24 mouse cellular contexts compared by ENCODE assay signal in the genomic region with DNA sequence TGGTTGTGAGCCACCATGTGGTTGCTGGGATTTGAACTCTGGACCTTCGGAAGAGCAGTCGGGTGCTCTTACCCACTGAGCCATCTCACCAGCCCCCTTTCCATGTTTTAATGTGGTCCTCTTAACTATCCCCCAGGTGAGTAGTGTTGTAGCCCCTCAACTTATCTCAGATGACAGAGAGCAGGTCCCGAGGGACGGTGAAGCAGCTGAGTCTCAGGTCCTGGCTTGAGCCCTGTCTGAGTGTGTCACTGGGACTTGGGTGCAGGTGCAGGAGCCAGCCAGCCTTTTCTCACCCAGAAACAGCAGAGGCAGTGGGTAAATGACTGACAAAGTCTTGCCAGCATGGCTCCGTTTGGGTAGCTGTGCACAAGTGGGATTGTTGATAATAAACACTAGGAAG. TPM values are rescaled to one million over a fixed set of nuclear protein-coding genes. Genes with fewer than 3 reads are reported as not detected.
DNase-seq lines count a peak whose midpoint lies in the region; ATAC-seq and TF ChIP-seq lines count a peak whose summit lies in the region.
"Had no signal": no experiment of that assay in that cellular context is flagged by ENCODE, and none has a peak within 500 bp of the region (broad histone marks: within the 10 kb centered on the region; RNA-seq: fewer than 3 reads in every experiment).

No protein-coding gene starts in this region.

- no peak for TF ChIP-seq POLR2A in CH12.LX (IDR thresholded peaks at IDR 0.05; ENCODE audit: low read depth, low read length)
- no peak for TF ChIP-seq POLR2A in small intestine, adult 2 months (IDR thresholded peaks at IDR 0.05; ENCODE audit: low read depth, low read length)

- no peaks in the 10 kb centered on the region for H3K36me3 ChIP-seq in kidney, embryonic 16.5 days (ENCODE audit: insufficient read depth, low read length)
- H3K36me3 ChIP-seq in lung, postnatal 0 days (ENCODE audit: insufficient read depth, low read length): no peaks in the 10 kb centered on the region
- H3K36me3 ChIP-seq in CH12.LX (replicated peaks in 1 of 2; ENCODE audit: control insufficient read depth in 1 of 2, insufficient read depth in 1 of 2, low read length in 1 of 2): peaks cover 16 to 44% of the 10 kb centered on the region in 2 experiments
- H3K36me3 ChIP-seq in small intestine, adult 2 months (ENCODE audit: control insufficient read depth, insufficient read depth, low read length): no peaks in the 10 kb centered on the region
- H3K36me3 ChIP-seq: embryonic facial prominence, embryonic 10.5 days; heart, embryonic 15.5 days; hindbrain, embryonic 13.5 days had no signal

- H3K4me2 ChIP-seq in kidney, embryonic 16.5 days (replicated peaks; ENCODE audit: low read depth, low read length): no peak overlapping the region
- 0 out of 2 replicates have a peak overlapping the region, but pooled peaks have one; percentile 17 for H3K4me2 ChIP-seq in lung, postnatal 0 days (replicated peaks; ENCODE audit: low read depth, low read length)
- H3K4me2 ChIP-seq in CH12.LX (ENCODE audit: insufficient read depth, low read depth, poor library complexity, severe bottlenecking): peak overlapping the region; percentile 82
- H3K4me2 ChIP-seq: forebrain, embryonic 13.5 days; heart, embryonic 11.5 days; heart, embryonic 15.5 days; hindbrain, embryonic 13.5 days had no signal

- in situ Hi-C loops in CH12.LX (cut with MboI; ENCODE audit: low pct_ligation_motif_present, low pct_unique_long_range_greater_than_20kb, low sequenced_read_pairs): loop anchor here (5.0 kb wide), 1 partner anchor 33 kb away; no protein-coding TSS in a partner anchor

- peak; percentile 28; the same call in 1 of the 2 replicates for ATAC-seq in kidney, embryonic 16.5 days (ENCODE audit: low FRiP score, low TSS enrichment)
- no peak for ATAC-seq in lung, postnatal 0 days
- ATAC-seq: forebrain, embryonic 13.5 days; forebrain, postnatal 0 days had no signal

- WGBS in kidney, embryonic 16.5 days: 91% methylated on average over 5 of the region's 5 CpGs
- 82% methylated on average over 5 of the region's 5 CpGs for WGBS in lung, postnatal 0 days
- 82% methylated on average over 5 of the region's 5 CpGs for WGBS in small intestine, adult 2 months

- peaks cover 27% of the 10 kb centered on the region for H3K4me1 ChIP-seq in kidney, embryonic 16.5 days (ENCODE audit: insufficient read depth, low read length)
- H3K4me1 ChIP-seq in lung, postnatal 0 days (ENCODE audit: insufficient read depth, low read depth, low read length): no peaks in the 10 kb centered on the region
- peaks cover 15 to 57% of the 10 kb centered on the region in 2 experiments for H3K4me1 ChIP-seq in CH12.LX (ENCODE audit: control insufficient read depth in 1 of 2, insufficient read depth in 2 of 2)
- H3K4me1 ChIP-seq in small intestine, adult 2 months (ENCODE audit: control insufficient read depth, insufficient read depth, insufficient read length, low read length): no peaks in the 10 kb centered on the region; the same call in none of the 2 replicates

- no peak for TF ChIP-seq RAD21 in CH12.LX (IDR thresholded peaks at IDR 0.05; ENCODE audit: low read depth, low read length)

- H3K27me3 ChIP-seq in kidney, embryonic 16.5 days (ENCODE audit: insufficient read depth, low read length): no peaks in the 10 kb centered on the region
- no peaks in the 10 kb centered on the region for H3K27me3 ChIP-seq in lung, postnatal 0 days (replicated peaks; ENCODE audit: insufficient read depth, low read length)
- H3K27me3 ChIP-seq in CH12.LX (replicated peaks): no peaks in the 10 kb centered on the region
- no peaks in the 10 kb centered on the region for H3K27me3 ChIP-seq in small intestine, adult 2 months (ENCODE audit: control insufficient read depth, insufficient read depth, low read length)
- H3K27me3 ChIP-seq: forebrain, embryonic 13.5 days; heart, embryonic 15.5 days; hindbrain, embryonic 13.5 days had no signal

- intact Hi-C loops in left cerebral cortex, postnatal 10 days (cut with DNase I): no loop called here

- H3K27ac ChIP-seq in kidney, embryonic 16.5 days (ENCODE audit: low read length): no peak overlapping the region
- no peak overlapping the region for H3K27ac ChIP-seq in lung, postnatal 0 days (ENCODE audit: low read length)
- peak overlapping the region; percentile 33 for H3K27ac ChIP-seq in CH12.LX (ENCODE audit: insufficient read depth, low read depth)
- no peak overlapping the region for H3K27ac ChIP-seq in small intestine, adult 2 months (ENCODE audit: insufficient read depth, low read depth, low read length)
- H3K27ac ChIP-seq: embryonic facial prominence, embryonic 10.5 days; forebrain, embryonic 13.5 days; heart, adult 2 months; heart, embryonic 15.5 days; hindbrain, embryonic 13.5 days had no signal

- peaks cover 30% of the 10 kb centered on the region for H3K79me2 ChIP-seq in CH12.LX (replicated peaks; ENCODE audit: control insufficient read depth, extremely low read depth, insufficient read depth, poor library complexity, severe bottlenecking)

- no peak for DNase-seq in kidney, adult 8-10 months
- no peak for DNase-seq in lung, postnatal 0 days (ENCODE audit: low spot score)
- DNase-seq in lung, postnatal 14 days: no peak
- peak; percentile 64 for DNase-seq in CH12.LX (ENCODE audit: extremely low read depth)
- no peak for DNase-seq in left cerebral cortex, postnatal 10 days (ENCODE audit: extremely low spot score in 1 of 2, low spot score in 2 of 2)
- no peak for DNase-seq in cerebellum, postnatal 25 days
- DNase-seq: adrenal gland, adult 2 months; adrenal gland, postnatal 25 days; cerebellum, adult 11 months; cerebellum, adult 9-10 months; forebrain, postnatal 0 days; gastrocnemius, postnatal 14 days; heart, adult 2 months; heart, postnatal 14 days had no signal

- no peak for TF ChIP-seq EP300 in lung, postnatal 0 days (IDR thresholded peaks at IDR 0.05)
- TF ChIP-seq EP300 in CH12.LX (IDR thresholded peaks at IDR 0.05; ENCODE audit: low read length): no peak

- H3K9me3 ChIP-seq in kidney, embryonic 16.5 days (ENCODE audit: low read length): no peaks in the 10 kb centered on the region
- H3K9me3 ChIP-seq in lung, postnatal 0 days (ENCODE audit: low read length): no peaks in the 10 kb centered on the region
- no peaks in the 10 kb centered on the region for H3K9me3 ChIP-seq in CH12.LX (replicated peaks; ENCODE audit: low read length)
- H3K9me3 ChIP-seq: embryonic facial prominence, embryonic 10.5 days; forebrain, embryonic 13.5 days; heart, embryonic 15.5 days; hindbrain, embryonic 13.5 days had no signal

- no peak for TF ChIP-seq CTCF in lung, postnatal 0 days (IDR thresholded peaks at IDR 0.05)
- TF ChIP-seq CTCF in CH12.LX (conservative IDR thresholded peaks at IDR 0.05 in 1 of 2, IDR thresholded peaks at IDR 0.05 in 1 of 2; ENCODE audit: low read depth in 2 of 2, low read length in 2 of 2): no peak
- no peak for TF ChIP-seq CTCF in small intestine, adult 2 months (IDR thresholded peaks at IDR 0.05; ENCODE audit: extremely low read depth, insufficient read length, insufficient replicate concordance, low read depth, low read length)

- dilution Hi-C loops in CH12.LX (cut with MboI; ENCODE audit: extremely low pct_ligation_motif_present, extremely low pct_unique_long_range_greater_than_20kb, low sequenced_read_pairs): no loop called here

- H3K9ac ChIP-seq in kidney, embryonic 16.5 days (replicated peaks; ENCODE audit: low read length): no peak overlapping the region
- H3K9ac ChIP-seq in lung, postnatal 0 days (replicated peaks; ENCODE audit: low read depth): no peak overlapping the region
- H3K9ac ChIP-seq in CH12.LX (ENCODE audit: insufficient read depth, low read depth): peak overlapping the region; percentile 12; the same call in 1 of the 2 replicates
- H3K9ac ChIP-seq: forebrain, embryonic 13.5 days; forebrain, postnatal 0 days; heart, embryonic 15.5 days; hindbrain, embryonic 13.5 days had no signal

- no peak overlapping the region for H3K4me3 ChIP-seq in kidney, embryonic 16.5 days (ENCODE audit: low read length)
- no peak overlapping the region for H3K4me3 ChIP-seq in lung, postnatal 0 days (ENCODE audit: low read depth, low read length)
- H3K4me3 ChIP-seq in CH12.LX (replicated peaks in 1 of 3; ENCODE audit: low read depth in 2 of 3, low read length in 2 of 3, poor library complexity in 1 of 3): peak overlapping the region; percentile 54 to 60 (median 55)
- peak overlapping the region; percentile 6; the same call in 1 of the 2 replicates for H3K4me3 ChIP-seq in small intestine, adult 2 months (ENCODE audit: low read depth, low read length)
- H3K4me3 ChIP-seq: embryonic facial prominence, embryonic 10.5 days; forebrain, embryonic 13.5 days; heart, adult 2 months; heart, embryonic 15.5 days; hindbrain, embryonic 13.5 days had no signal

RNA-seq across cellular contexts. Expression of a gene that starts 4.7 kb away (rescaled TPM):
- polyA plus RNA-seq in kidney, embryonic 16.5 days (2015; fragmentation: Nextera tagmentation; extraction: Ambion mirVana): 0.54 and 0.85 TPM in 2 replicates
- polyA plus RNA-seq in lung, postnatal 0 days (2015; fragmentation: Nextera tagmentation; extraction: Ambion mirVana): 3.0 and 3.7 TPM in 2 replicates
- total RNA-seq in CH12.LX (2012; rRNA removed): 84.5 and 86.7 TPM in 2 replicates
- 89.3 and 94.3 TPM in 2 replicates for total RNA-seq in CH12.LX (2014; rRNA removed)
- 217 and 219 TPM in 2 replicates for polyA plus RNA-seq in CH12.LX (2012; ENCODE audit: insufficient read length, low read depth)
- polyA plus RNA-seq in small intestine, adult 2 months (2012; rRNA removed): 9.1 and 14.4 TPM in 2 replicates
- 1 to 10 TPM; 1.1 to 1.6 TPM for total RNA-seq in left cerebral cortex, postnatal 10 days (2021)

RNA-seq across cellular contexts. Expression of a gene that starts 14.3 kb away (rescaled TPM):
- 0.13 TPM in 1 of 2 replicates, not detected in the other for polyA plus RNA-seq in kidney, embryonic 16.5 days (2015; fragmentation: Nextera tagmentation; extraction: Ambion mirVana)
- polyA plus RNA-seq in lung, postnatal 0 days (2015; fragmentation: Nextera tagmentation; extraction: Ambion mirVana): not detected in 2 replicates
- total RNA-seq in CH12.LX (2012; rRNA removed) (0.08 and 0.17 TPM in 2 replicates), CH12.LX (2014; rRNA removed) (0.09 and 0.15 TPM in 2 replicates)
- polyA plus RNA-seq in CH12.LX (2012; ENCODE audit: insufficient read length, low read depth): 0.73 and 1.3 TPM in 2 replicates
- polyA plus RNA-seq in small intestine, adult 2 months (2012; rRNA removed): 3.0 and 5.4 TPM in 2 replicates
- total RNA-seq in left cerebral cortex, postnatal 10 days (2021): under 1 TPM; 0.19 to 0.20 TPM
- total RNA-seq: adrenal gland, adult 2 months; adrenal gland, postnatal 25 days; forebrain, postnatal 0 days; gastrocnemius, adult 18-20 months; gastrocnemius, postnatal 14 days had no signal
- polyA plus RNA-seq: brain, embryonic 14.5 days; embryonic facial prominence, embryonic 14.5 days; forebrain, embryonic 13.5 days; heart, embryonic 11.5 days; heart, embryonic 15.5 days; hindbrain, embryonic 13.5 days had no signal

RNA-seq across cellular contexts. Expression of a gene that starts 25.5 kb away (rescaled TPM):
- 88.6 and 94.4 TPM in 2 replicates for polyA plus RNA-seq in kidney, embryonic 16.5 days (2015; fragmentation: Nextera tagmentation; extraction: Ambion mirVana)
- polyA plus RNA-seq in lung, postnatal 0 days (2015; fragmentation: Nextera tagmentation; extraction: Ambion mirVana): 15.1 and 18.9 TPM in 2 replicates
- 2.0 and 2.9 TPM in 2 replicates for total RNA-seq in CH12.LX (2012; rRNA removed)
- total RNA-seq in CH12.LX (2014; rRNA removed): 0.05 TPM in 1 of 2 replicates, not detected in the other
- polyA plus RNA-seq in CH12.LX (2012; ENCODE audit: insufficient read length, low read depth): 20.2 and 22.9 TPM in 2 replicates
- polyA plus RNA-seq in small intestine, adult 2 months (2012; rRNA removed): 4.9 and 5.0 TPM in 2 replicates
- total RNA-seq in left cerebral cortex, postnatal 10 days (2021): 100 to 1,000 TPM; 272 to 282 TPM

RNA-seq across cellular contexts. Expression of a gene that starts 37.6 kb away (rescaled TPM):
- 115 and 118 TPM in 2 replicates for polyA plus RNA-seq in kidney, embryonic 16.5 days (2015; fragmentation: Nextera tagmentation; extraction: Ambion mirVana)
- 143 and 155 TPM in 2 replicates for polyA plus RNA-seq in lung, postnatal 0 days (2015; fragmentation: Nextera tagmentation; extraction: Ambion mirVana)
- total RNA-seq in CH12.LX (2012; rRNA removed) (32.9 and 34.0 TPM in 2 replicates), CH12.LX (2014; rRNA removed) (14.8 and 17.9 TPM in 2 replicates)
- polyA plus RNA-seq in CH12.LX (2012; ENCODE audit: insufficient read length, low read depth): 46.3 and 51.5 TPM in 2 replicates
- polyA plus RNA-seq in small intestine, adult 2 months (2012; rRNA removed): 23.6 and 26.8 TPM in 2 replicates
- total RNA-seq in left cerebral cortex, postnatal 10 days (2021): 10 to 100 TPM; 38.3 to 43.9 TPM

RNA-seq across cellular contexts. Expression of a gene that starts 50.8 kb away (rescaled TPM):
- polyA plus RNA-seq in kidney, embryonic 16.5 days (2015; fragmentation: Nextera tagmentation; extraction: Ambion mirVana): 47.6 and 51.3 TPM in 2 replicates
- 18.8 and 22.4 TPM in 2 replicates for polyA plus RNA-seq in lung, postnatal 0 days (2015; fragmentation: Nextera tagmentation; extraction: Ambion mirVana)
- 115 and 153 TPM in 2 replicates for total RNA-seq in CH12.LX (2012; rRNA removed)
- 357 and 364 TPM in 2 replicates for total RNA-seq in CH12.LX (2014; rRNA removed)
- 244 and 355 TPM in 2 replicates for polyA plus RNA-seq in CH12.LX (2012; ENCODE audit: insufficient read length, low read depth)
- 63.6 and 114 TPM in 2 replicates for polyA plus RNA-seq in small intestine, adult 2 months (2012; rRNA removed)
- 100 to 1,000 TPM; 198 to 199 TPM for total RNA-seq in left cerebral cortex, postnatal 10 days (2021)

Comparison
In these comparisons a context has a peak if more than half of its experiments do, and no peak if none do; other contexts are left out.
1. H3K4me3 ChIP-seq: peak in CH12.LX (3 of 3) and small intestine, adult 2 months (single experiment); none in kidney, embryonic 16.5 days (single experiment) and lung, postnatal 0 days (single experiment).
2. RNA of a gene that starts 4.7 kb away (polyA plus RNA-seq): 217 to 219 TPM in CH12.LX; 9.1 to 14.4 TPM in small intestine, adult 2 months, 3.0 to 3.7 TPM in lung, postnatal 0 days and 0.54 to 0.85 TPM in kidney, embryonic 16.5 days; every median in the first group is over 10 times any median in the second.